Mouse (Mus musculus): Measurements from ENCODE around the gene Slc12a9. TPM values are rescaled to one million over a fixed set of nuclear protein-coding genes. Genes with fewer than 3 reads are reported as not detected.
"Not testable (repeated sequence)": the region's sequence is repeated elsewhere in the genome, so short reads cannot be mapped to it uniquely, and the experiment has no call there.

Gene Slc12a9
- total RNA-seq, 2 experiments from 2014 or later, result 28.8 to 31.5 TPM

GRCm38 (mm10) chr5:137291381-137291926 lies 41.9 kb downstream of the Slc12a9 start:
- intact Hi-C loops (cut with DNase I), result no loop called here
- DNase-seq, result no peak

- intact Hi-C loops (cut with DNase I), result no loop called here
- DNase-seq, result peak; percentile 65
These were observed 42.7 kb downstream of the Slc12a9 start for GRCm38 (mm10) chr5:137290677-137291076.

GRCm38 (mm10) chr5:137289591-137290365 lies 43.6 kb downstream of the Slc12a9 start:
- intact Hi-C loops (cut with DNase I), result loop anchor here (5.0 kb wide), 1 partner anchor 257 kb away; no protein-coding TSS in a partner anchor
- DNase-seq, result no peak

GRCm38 (mm10) chr5:137288999-137289470 lies 44.4 kb downstream of the Slc12a9 start:
- peak; percentile 74 for DNase-seq
- intact Hi-C loops (cut with DNase I), result loop anchor here (5.0 kb wide), 1 partner anchor 257 kb away; no protein-coding TSS in a partner anchor

- no peak for DNase-seq
- intact Hi-C loops (cut with DNase I), result loop anchor here (5.0 kb wide), 1 partner anchor 256 kb away; no protein-coding TSS in a partner anchor
These were observed 45.2 kb downstream of the Slc12a9 start for GRCm38 (mm10) chr5:137287953-137288743.

GRCm38 (mm10) chr5:137287032-137287952 lies 46.1 kb downstream of the Slc12a9 start, which contains the start of gene Ache:
Ache (plus strand) TSS chr5:137287519.
- peak; percentile 66 for DNase-seq
- intact Hi-C loops (cut with DNase I), result loop anchor here (5.0 kb wide), 1 partner anchor 255 kb away; no protein-coding TSS in a partner anchor

- intact Hi-C loops (cut with DNase I), result loop anchor here (5.0 kb wide), 1 partner anchor 254 kb away; no protein-coding TSS in a partner anchor
- peak; percentile 94 for DNase-seq
These were observed 46.8 kb downstream of the Slc12a9 start for GRCm38 (mm10) chr5:137286655-137287031.

GRCm38 (mm10) chr5:137285986-137286385 lies 47.4 kb downstream of the Slc12a9 start:
- no peak for DNase-seq
- intact Hi-C loops (cut with DNase I), result loop anchor here (2.0 to 5.0 kb wide), 2 partner anchors 155 to 254 kb away; no protein-coding TSS in a partner anchor

- intact Hi-C loops (cut with DNase I), result loop anchor here (2.0 to 5.0 kb wide), 2 partner anchors 154 to 253 kb away; no protein-coding TSS in a partner anchor
- no peak for DNase-seq
These were observed 48.4 kb downstream of the Slc12a9 start for GRCm38 (mm10) chr5:137285045-137285444.

GRCm38 (mm10) chr5:137284411-137284810 lies 49.0 kb downstream of the Slc12a9 start:
- not testable (repeated sequence) for DNase-seq
- intact Hi-C loops (cut with DNase I), result loop anchor here (2.0 kb wide), 1 partner anchor 154 kb away; no protein-coding TSS in a partner anchor

GRCm38 (mm10) chr5:137277360-137278342 lies 55.7 kb downstream of the Slc12a9 start:
- intact Hi-C loops (cut with DNase I), result no loop called here
- peak; percentile 45 for DNase-seq

- DNase-seq, result no peak
- intact Hi-C loops (cut with DNase I), result no loop called here
These were observed 65.1 kb downstream of the Slc12a9 start for GRCm38 (mm10) chr5:137268131-137268910.

GRCm38 (mm10) chr5:137264787-137265186 lies 68.6 kb downstream of the Slc12a9 start:
- no peak for DNase-seq
- intact Hi-C loops (cut with DNase I), result no loop called here

Small RNA genes within 50 kb of the gene (microRNA-seq; reads per million reads assigned to microRNA genes)
- gene Mir7036 (2.7 reads per million), gene Mir8116 (not detected)

Other genes starting within 250 kb of the Slc12a9 start
- gene Trim56, start 217.4 kb downstream of the Slc12a9 start, total RNA-seq (2021), result 1 to 10 TPM; 4.1 to 5.6 TPM
- gene Muc3, start 184.3 kb downstream of the Slc12a9 start, total RNA-seq (2021), result not detected
- 1 to 10 TPM in 1 of 2 experiments, under 1 TPM in 1; 0.60 to 1.5 TPM for gene Muc3a, start 121.2 kb downstream of the Slc12a9 start, total RNA-seq (2021)
- gene Ache, start 46.1 kb downstream of the Slc12a9 start, total RNA-seq (2021), result 10 to 100 TPM; 60.3 to 67.8 TPM
- 10 to 100 TPM; 17.3 to 21.8 TPM for gene Ufsp1, start 39.0 kb downstream of the Slc12a9 start, total RNA-seq (2021)
- gene Srrt, start 25.9 kb downstream of the Slc12a9 start, total RNA-seq (2021), result 100 to 1,000 TPM; 214 to 236 TPM
- 1 to 10 TPM; 7.1 to 8.0 TPM for gene Trip6, start 19.2 kb downstream of the Slc12a9 start, total RNA-seq (2021)
- gene Ephb4, start 16.5 kb upstream of the Slc12a9 start, total RNA-seq (2021), result 10 to 100 TPM in 1 of 2 experiments, 1 to 10 TPM in 1; 9.4 to 10.2 TPM
- gene Zan, start 143.5 kb upstream of the Slc12a9 start, total RNA-seq (2021), result under 1 TPM; 0.30 to 0.74 TPM
- 10 to 100 TPM; 33.7 to 37.6 TPM for gene Pop7, start 168.9 kb upstream of the Slc12a9 start, total RNA-seq (2021)
- gene Gigyf1, start 185.0 kb upstream of the Slc12a9 start, total RNA-seq (2021), result 10 to 100 TPM; 56.5 to 63.6 TPM
- not detected for gene Epo, start 199.6 kb upstream of the Slc12a9 start, total RNA-seq (2021)
- gene Gnb2, start 199.9 kb upstream of the Slc12a9 start, total RNA-seq (2021), result 1,000 to 10,000 TPM; 1,140 to 1,206 TPM
- gene Actl6b, start 219.9 kb upstream of the Slc12a9 start, total RNA-seq (2021), result 100 to 1,000 TPM; 151 to 176 TPM
- gene Tfr2, start 236.2 kb upstream of the Slc12a9 start, total RNA-seq (2021), result 10 to 100 TPM; 28.3 to 28.8 TPM

All from left cerebral cortex, postnatal 4 days (tissue).